13 mouse cellular contexts compared by ENCODE assay signal in genomic region chr10:76550458-76550857, GRCm38 (mm10). TPM values are rescaled to one million over a fixed set of nuclear protein-coding genes. Genes with fewer than 3 reads are reported as not detected.
DNase-seq lines count a peak whose midpoint lies in the region; ATAC-seq and TF ChIP-seq lines count a peak whose summit lies in the region.
"Had no signal": no experiment of that assay in that cellular context is flagged by ENCODE, and none has a peak within 500 bp of the region (broad histone marks: within the 10 kb centered on the region; RNA-seq: fewer than 3 reads in every experiment).

No protein-coding gene starts in this region.

- WGBS in kidney, embryonic 15.5 days: 88% methylated on average over 5 of the region's 5 CpGs
- WGBS in midbrain, embryonic 14.5 days: 85% methylated on average over 5 of the region's 5 CpGs
- 92% methylated on average over 5 of the region's 5 CpGs for WGBS in midbrain, embryonic 15.5 days
- 84% methylated on average over 5 of the region's 5 CpGs for whole genome bisulfite sequencing in liver, postnatal 0 days (ENCODE audit: insufficient replicate concordance)

- no peaks in the 10 kb centered on the region for H3K9me3 ChIP-seq in kidney, embryonic 15.5 days (replicated peaks)
- no peaks in the 10 kb centered on the region for H3K9me3 ChIP-seq in midbrain, embryonic 14.5 days (ENCODE audit: control insufficient read depth, low read length)
- H3K9me3 ChIP-seq in midbrain, embryonic 15.5 days: no peaks in the 10 kb centered on the region
- no peaks in the 10 kb centered on the region for H3K9me3 ChIP-seq in liver, postnatal 0 days (ENCODE audit: low read length)
- H3K9me3 ChIP-seq: hindbrain, embryonic 15.5 days; midbrain, embryonic 13.5 days; stomach, embryonic 15.5 days had no signal

- no peak overlapping the region for H3K4me2 ChIP-seq in kidney, embryonic 15.5 days
- no peak overlapping the region for H3K4me2 ChIP-seq in midbrain, embryonic 14.5 days (ENCODE audit: low read length)
- H3K4me2 ChIP-seq in midbrain, embryonic 15.5 days: no peak overlapping the region
- no peak overlapping the region for H3K4me2 ChIP-seq in liver, postnatal 0 days (ENCODE audit: low read depth, low read length)
- H3K4me2 ChIP-seq: hindbrain, embryonic 15.5 days; midbrain, embryonic 13.5 days; stomach, embryonic 15.5 days had no signal

- peak; percentile 54 for TF ChIP-seq CTCF in liver, postnatal 0 days (IDR thresholded peaks at IDR 0.05; ENCODE audit: low read depth)

- H3K36me3 ChIP-seq in kidney, embryonic 15.5 days: peaks cover 93% of the 10 kb centered on the region
- peaks cover 98% of the 10 kb centered on the region for H3K36me3 ChIP-seq in midbrain, embryonic 14.5 days (ENCODE audit: control insufficient read depth, insufficient read depth, low read length)
- peaks cover 76% of the 10 kb centered on the region for H3K36me3 ChIP-seq in midbrain, embryonic 15.5 days (replicated peaks)
- H3K36me3 ChIP-seq in liver, postnatal 0 days (replicated peaks; ENCODE audit: insufficient read depth, low read length): peaks cover 54% of the 10 kb centered on the region

- no peaks in the 10 kb centered on the region for H3K4me1 ChIP-seq in kidney, embryonic 15.5 days
- no peaks in the 10 kb centered on the region for H3K4me1 ChIP-seq in midbrain, embryonic 14.5 days (ENCODE audit: control insufficient read depth, insufficient read depth, low read length)
- H3K4me1 ChIP-seq in midbrain, embryonic 15.5 days: no peaks in the 10 kb centered on the region
- no peaks in the 10 kb centered on the region for H3K4me1 ChIP-seq in liver, postnatal 0 days (ENCODE audit: insufficient read depth)
- H3K4me1 ChIP-seq: hindbrain, embryonic 15.5 days; midbrain, embryonic 13.5 days; stomach, embryonic 15.5 days had no signal

- DNase-seq in cerebellum, postnatal 14 days: peak; percentile 18 to 39
- DNase-seq in kidney, adult 9 months: peak; percentile 22
- peak; percentile 12 for DNase-seq in midbrain, embryonic 14.5 days
- DNase-seq in liver, postnatal 0 days: no peak
- DNase-seq in frontal cortex, postnatal 14 days (ENCODE audit: low spot score in 2 of 2): no peak
- DNase-seq: gastrocnemius, postnatal 14 days; left cerebral cortex, postnatal 4 days had no signal

- no peak overlapping the region for H3K9ac ChIP-seq in kidney, embryonic 15.5 days
- no peak overlapping the region for H3K9ac ChIP-seq in midbrain, embryonic 14.5 days (replicated peaks; ENCODE audit: low read length)
- no peak overlapping the region for H3K9ac ChIP-seq in midbrain, embryonic 15.5 days
- no peak overlapping the region for H3K9ac ChIP-seq in liver, postnatal 0 days (replicated peaks)
- H3K9ac ChIP-seq: hindbrain, embryonic 15.5 days; midbrain, embryonic 13.5 days; stomach, embryonic 15.5 days had no signal

- no peak for TF ChIP-seq EP300 in liver, postnatal 0 days (IDR thresholded peaks at IDR 0.05; ENCODE audit: low read depth)

- no peak for ATAC-seq in cerebellum, adult (ENCODE audit: insufficient number of reproducible peaks, low FRiP score, low TSS enrichment)
- ATAC-seq in kidney, embryonic 15.5 days (replicated peaks; ENCODE audit: low FRiP score): no peak
- ATAC-seq in midbrain, embryonic 14.5 days (ENCODE audit: low FRiP score, low TSS enrichment): no peak
- ATAC-seq in midbrain, embryonic 15.5 days (replicated peaks): no peak
- ATAC-seq in liver, postnatal 0 days: no peak
- ATAC-seq: midbrain, embryonic 13.5 days had no signal

- no peaks in the 10 kb centered on the region for H3K27me3 ChIP-seq in kidney, embryonic 15.5 days
- H3K27me3 ChIP-seq in midbrain, embryonic 14.5 days (ENCODE audit: control insufficient read depth, insufficient read depth, low read length): no peaks in the 10 kb centered on the region
- H3K27me3 ChIP-seq in midbrain, embryonic 15.5 days (replicated peaks): no peaks in the 10 kb centered on the region
- H3K27me3 ChIP-seq in liver, postnatal 0 days (ENCODE audit: insufficient read depth, low read length): no peaks in the 10 kb centered on the region
- H3K27me3 ChIP-seq: hindbrain, embryonic 15.5 days; midbrain, embryonic 13.5 days; stomach, embryonic 15.5 days had no signal

- no peak overlapping the region for H3K4me3 ChIP-seq in kidney, embryonic 15.5 days (replicated peaks)
- H3K4me3 ChIP-seq in midbrain, embryonic 14.5 days (replicated peaks; ENCODE audit: low read depth, low read length): no peak overlapping the region
- no peak overlapping the region for H3K4me3 ChIP-seq in midbrain, embryonic 15.5 days
- no peak overlapping the region for H3K4me3 ChIP-seq in liver, postnatal 0 days (ENCODE audit: low read depth, low read length)
- H3K4me3 ChIP-seq: hindbrain, embryonic 15.5 days; midbrain, embryonic 13.5 days; stomach, embryonic 15.5 days had no signal

- no peak overlapping the region for H3K27ac ChIP-seq in kidney, embryonic 15.5 days
- H3K27ac ChIP-seq in midbrain, embryonic 14.5 days (replicated peaks; ENCODE audit: low read depth, low read length): no peak overlapping the region
- H3K27ac ChIP-seq in midbrain, embryonic 15.5 days: no peak overlapping the region
- no peak overlapping the region for H3K27ac ChIP-seq in liver, postnatal 0 days (ENCODE audit: low read depth)
- H3K27ac ChIP-seq: hindbrain, embryonic 15.5 days; midbrain, embryonic 13.5 days; stomach, embryonic 15.5 days had no signal

RNA-seq across cellular contexts. Expression of gene Spatc1l, which starts 11.6 kb away (rescaled TPM):
- polyA plus RNA-seq in kidney, embryonic 15.5 days (2015; fragmentation: Nextera tagmentation; extraction: Ambion mirVana): not detected in 2 replicates
- not detected in 2 replicates for polyA plus RNA-seq in midbrain, embryonic 14.5 days (2014; fragmentation: Nextera tagmentation; extraction: Ambion mirVana)
- not detected in 2 replicates for polyA plus RNA-seq in midbrain, embryonic 15.5 days (2015; fragmentation: Nextera tagmentation; extraction: Ambion mirVana)
- not detected in 2 replicates for polyA plus RNA-seq in liver, postnatal 0 days (2015; fragmentation: Nextera tagmentation; extraction: Ambion mirVana)
- polyA plus RNA-seq: midbrain, embryonic 13.5 days had no signal

RNA-seq across cellular contexts. Expression of gene Lss, which starts 19.1 kb away (rescaled TPM):
- polyA plus RNA-seq in kidney, embryonic 15.5 days (2015; fragmentation: Nextera tagmentation; extraction: Ambion mirVana): 19.0 and 27.4 TPM in 2 replicates
- polyA plus RNA-seq in midbrain, embryonic 14.5 days (2014; fragmentation: Nextera tagmentation; extraction: Ambion mirVana): 36.8 and 45.9 TPM in 2 replicates
- 43.5 and 44.5 TPM in 2 replicates for polyA plus RNA-seq in midbrain, embryonic 15.5 days (2015; fragmentation: Nextera tagmentation; extraction: Ambion mirVana)
- polyA plus RNA-seq in liver, postnatal 0 days (2015; fragmentation: Nextera tagmentation; extraction: Ambion mirVana): 14.5 and 15.8 TPM in 2 replicates

RNA-seq across cellular contexts. Expression of gene Ftcd, which starts 25.0 kb away (rescaled TPM):
- polyA plus RNA-seq in kidney, embryonic 15.5 days (2015; fragmentation: Nextera tagmentation; extraction: Ambion mirVana): 0.66 and 0.97 TPM in 2 replicates
- polyA plus RNA-seq in midbrain, embryonic 14.5 days (2014; fragmentation: Nextera tagmentation; extraction: Ambion mirVana): not detected in 2 replicates
- polyA plus RNA-seq in midbrain, embryonic 15.5 days (2015; fragmentation: Nextera tagmentation; extraction: Ambion mirVana): 0.08 TPM in 1 of 2 replicates, not detected in the other
- polyA plus RNA-seq in liver, postnatal 0 days (2015; fragmentation: Nextera tagmentation; extraction: Ambion mirVana): 171 TPM in 2 replicates
- polyA plus RNA-seq: hindbrain, embryonic 15.5 days had no signal

Comparison
In these comparisons a context has a peak if more than half of its experiments do, and no peak if none do; other contexts are left out.
1. DNase-seq: peak in cerebellum, postnatal 14 days (2 of 2), kidney, adult 9 months (single experiment) and midbrain, embryonic 14.5 days (single experiment); none in liver, postnatal 0 days (single experiment) and frontal cortex, postnatal 14 days (0 of 2).
2. RNA of gene Ftcd, which starts 25.0 kb away (polyA plus RNA-seq): 171 TPM in liver, postnatal 0 days; 0.66 to 0.97 TPM in kidney, embryonic 15.5 days, 0.08 TPM in midbrain, embryonic 15.5 days and not detected in midbrain, embryonic 14.5 days; every median in the first group is over 10 times any median in the second.